Mouse (Mus musculus) bone marrow macrophage, adult 2 months (primary cell): Measurements from ENCODE around the gene Psen2.

ENCODE experiments used
- CTCF ChIP-seq: IDR thresholded peaks from 2 replicates; pipeline ENCODE4 v1.5.1; 2012; ENCODE audit warnings: low read depth, mild to moderate bottlenecking, low read length, moderate library complexity
- POLR2A ChIP-seq: IDR thresholded peaks from 2 replicates; pipeline ENCODE4 v1.6.1; 2012; ENCODE audit warnings: mild to moderate bottlenecking, low read depth, low read length, borderline replicate concordance

GRCm38 (mm10) chr1:180222007-180222406, 41.2 kb downstream of the Psen2 start:
- TF ChIP-seq CTCF (no peak), POLR2A (no peak)
